ENCODE assay signal across 22 mouse cellular contexts in the genomic region with DNA sequence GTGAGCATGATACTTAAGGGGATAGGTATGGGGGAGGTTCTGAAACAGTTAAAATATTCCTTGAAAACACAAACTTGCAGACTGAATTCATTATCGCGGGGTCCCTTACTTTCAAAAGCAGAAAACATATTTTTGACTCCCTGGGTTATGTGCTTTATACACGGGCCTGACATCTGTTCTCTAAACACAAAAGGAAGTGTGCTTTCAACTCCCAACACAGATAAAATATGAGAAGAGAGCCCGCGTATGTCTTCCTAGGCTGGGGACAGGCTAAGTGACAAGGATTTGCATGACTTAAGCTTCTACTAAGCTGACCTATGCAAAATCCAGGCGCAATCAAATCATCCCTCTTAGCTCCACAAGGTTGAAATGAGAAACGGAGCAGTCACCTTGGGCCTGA.
A peak's percentile ranks its signal among the peaks of the same experiment; 100 is the strongest.
DNase-seq lines count a peak whose midpoint lies in the region; ATAC-seq and TF ChIP-seq lines count a peak whose summit lies in the region.
"Had no signal": no experiment of that assay in that cellular context is flagged by ENCODE, and none has a peak within 500 bp of the region (broad histone marks: within the 10 kb centered on the region; RNA-seq: fewer than 3 reads in every experiment).

No protein-coding gene starts in this region.

- peaks cover 16% of the 10 kb centered on the region for H3K4me1 ChIP-seq in liver, embryonic 11.5 days (replicated peaks; ENCODE audit: control insufficient read depth, insufficient read depth, low read length)
- H3K4me1 ChIP-seq in liver, embryonic 14.5 days (replicated peaks; ENCODE audit: control insufficient read depth in 2 of 2, insufficient read depth in 2 of 2, low read length in 1 of 2) = peaks cover 32 to 37% of the 10 kb centered on the region in 2 experiments
- H3K4me1 ChIP-seq: forebrain, embryonic 15.5 days; heart, embryonic 10.5 days; hindbrain, embryonic 12.5 days had no signal

- peak overlapping the region; percentile 42; the same call in 1 of the 2 replicates for H3K4me2 ChIP-seq in liver, embryonic 11.5 days
- peak overlapping the region; percentile 65 for H3K4me2 ChIP-seq in liver, embryonic 14.5 days (ENCODE audit: low read depth)
- H3K4me2 ChIP-seq: embryonic facial prominence, embryonic 13.5 days; forebrain, embryonic 15.5 days; hindbrain, embryonic 12.5 days had no signal

- no peaks in the 10 kb centered on the region for H3K27me3 ChIP-seq in liver, embryonic 11.5 days (replicated peaks; ENCODE audit: control insufficient read depth, insufficient read depth, low read length)
- H3K27me3 ChIP-seq in liver, embryonic 14.5 days (ENCODE audit: control insufficient read depth, insufficient read depth, low read length) = no peaks in the 10 kb centered on the region
- H3K27me3 ChIP-seq: embryonic facial prominence, embryonic 13.5 days; forebrain, embryonic 15.5 days; hindbrain, embryonic 12.5 days had no signal

- 46% methylated on average over 7 of the region's 7 CpGs for WGBS in liver, embryonic 11.5 days
- 26% methylated on average over 7 of the region's 7 CpGs for WGBS in liver, embryonic 14.5 days (ENCODE audit: insufficient replicate concordance)

- H3K36me3 ChIP-seq in liver, embryonic 11.5 days (ENCODE audit: control insufficient read depth, insufficient read depth, low read length) = no peaks in the 10 kb centered on the region
- H3K36me3 ChIP-seq in liver, embryonic 14.5 days (replicated peaks; ENCODE audit: control insufficient read depth, insufficient read depth, low read depth) = no peaks in the 10 kb centered on the region
- H3K36me3 ChIP-seq: embryonic facial prominence, embryonic 13.5 days; forebrain, embryonic 15.5 days; heart, embryonic 10.5 days; hindbrain, embryonic 12.5 days had no signal

- no peak for ATAC-seq in liver, embryonic 11.5 days (replicated peaks; ENCODE audit: low FRiP score)
- peak; percentile 62 for ATAC-seq in common myeloid progenitor, adult 5-6 weeks (replicated peaks; ENCODE audit: low read depth, poor library complexity, severe bottlenecking)
- ATAC-seq in liver, embryonic 14.5 days (ENCODE audit: insufficient read depth) = no peak
- peak; percentile 40; the same call in 1 of the 2 replicates for ATAC-seq in megakaryocyte progenitor cell, adult 5-6 weeks (replicated peaks; ENCODE audit: poor library complexity)
- ATAC-seq: forebrain, embryonic 15.5 days; hindbrain, embryonic 16.5 days had no signal

- DNase-seq in liver, embryonic 11.5 days (ENCODE audit: low spot score) = no peak
- DNase-seq in liver = no peak
- DNase-seq in liver, embryonic 14.5 days (ENCODE audit: low read depth in 3 of 3, low spot score in 3 of 3) = no peak
- no peak for DNase-seq in urinary bladder, adult 2 months (ENCODE audit: low spot score)
- no peak for DNase-seq in frontal cortex, postnatal 10 days (ENCODE audit: low spot score in 2 of 2)
- no peak for DNase-seq in layer of hippocampus, postnatal 36 days
- DNase-seq: adrenal gland, adult 2 months; adrenal gland, postnatal 25 days; cerebellum, adult 11 months; cerebellum, adult 8-10 months; cerebellum, postnatal 25 days; gastrocnemius, postnatal 10 days; heart, adult 18-20 months; heart, postnatal 10 days; heart, postnatal 4 days had no signal

- H3K27ac ChIP-seq in liver, embryonic 11.5 days (ENCODE audit: low read depth, low read length) = peak overlapping the region; percentile 74; the same call in 1 of the 2 replicates
- peak overlapping the region; percentile 33 for H3K27ac ChIP-seq in liver, embryonic 14.5 days
- H3K27ac ChIP-seq: embryonic facial prominence, embryonic 13.5 days; forebrain, embryonic 15.5 days; heart, embryonic 10.5 days; hindbrain, embryonic 12.5 days had no signal

- no peaks in the 10 kb centered on the region for H3K9me3 ChIP-seq in liver, embryonic 11.5 days (ENCODE audit: control insufficient read depth, low read length)
- no peaks in the 10 kb centered on the region for H3K9me3 ChIP-seq in liver, embryonic 14.5 days (ENCODE audit: control insufficient read depth, low read length)
- H3K9me3 ChIP-seq: embryonic facial prominence, embryonic 13.5 days; forebrain, embryonic 15.5 days; heart, embryonic 10.5 days; hindbrain, embryonic 12.5 days had no signal

- no peak overlapping the region for H3K4me3 ChIP-seq in liver, embryonic 11.5 days (ENCODE audit: low read depth, low read length)
- H3K4me3 ChIP-seq in liver, embryonic 14.5 days (ENCODE audit: insufficient read depth in 1 of 2, low read depth in 2 of 2, low read length in 2 of 2) = no peak overlapping the region
- H3K4me3 ChIP-seq: embryonic facial prominence, embryonic 13.5 days; forebrain, embryonic 15.5 days; heart, embryonic 10.5 days; hindbrain, embryonic 12.5 days had no signal

- no peak overlapping the region for H3K9ac ChIP-seq in liver, embryonic 11.5 days (ENCODE audit: low read depth, low read length)
- H3K9ac ChIP-seq in liver, embryonic 14.5 days (replicated peaks) = peak overlapping the region; percentile 50
- H3K9ac ChIP-seq: embryonic facial prominence, embryonic 13.5 days; forebrain, embryonic 15.5 days; hindbrain, embryonic 12.5 days had no signal

- no peak for TF ChIP-seq CTCF in liver, embryonic 14.5 days (IDR thresholded peaks at IDR 0.05; ENCODE audit: low read depth)

- TF ChIP-seq EP300 in liver, embryonic 14.5 days (IDR thresholded peaks at IDR 0.05; ENCODE audit: low read depth) = no peak

Comparison
In these comparisons a context has a peak if more than half of its experiments do, and no peak if none do; other contexts are left out.
1. ATAC-seq: peak in common myeloid progenitor, adult 5-6 weeks (single experiment) and megakaryocyte progenitor cell, adult 5-6 weeks (single experiment); none in liver, embryonic 11.5 days (single experiment) and liver, embryonic 14.5 days (single experiment).